Mouse (Mus musculus) liver, embryonic 16.5 days (tissue): ENCODE results near the gene Zfp423. TPM values are rescaled to one million over a fixed set of nuclear protein-coding genes. Genes with fewer than 3 reads are reported as not detected.

Experiments used
- ATAC-seq: fragments of 200-750 bp; cut with Nextera tagmentation; 2 replicates; pipeline ENCODE4 v1.8.0; 2017; ENCODE audit warnings: low read depth, mild to moderate bottlenecking, moderate number of reproducible peaks, moderate library complexity
- H3K27ac ChIP-seq: fragments of 300-500 bp; sonication (generic); 2 replicates; pipeline ENCODE4 v1.5.1; 2014; ENCODE audit warnings: mild to moderate bottlenecking, low read length
- H3K27me3 ChIP-seq: fragments of 300-500 bp; sonication (generic); 2 replicates; pipeline ENCODE4 v1.6.1; 2014; ENCODE audit warnings: low read depth, low read length, mixed read lengths; ENCODE audit not compliant: control insufficient read depth, insufficient read depth
- H3K36me3 ChIP-seq: fragments of 300-500 bp; sonication (generic); 2 replicates; pipeline ENCODE4 v1.6.1; 2014; ENCODE audit warnings: mild to moderate bottlenecking; ENCODE audit not compliant: control insufficient read depth, insufficient read depth
- H3K4me1 ChIP-seq: fragments of 300-500 bp; sonication (generic); 2 replicates; pipeline ENCODE4 v1.6.1; 2014; ENCODE audit warnings: low read depth, low read length, mixed read lengths; ENCODE audit not compliant: control insufficient read depth
- H3K4me2 ChIP-seq: fragments of 300-500 bp; sonication (generic); 2 replicates; pipeline ENCODE4 v1.6.1; 2014; ENCODE audit warnings: low read depth, low read length, mixed read lengths
- H3K4me3 ChIP-seq: fragments of 300-500 bp; sonication (generic); 2 replicates; pipeline ENCODE4 v1.5.1; 2014; ENCODE audit warnings: low read depth, mild to moderate bottlenecking, low read length
- H3K9ac ChIP-seq: fragments of 300-500 bp; sonication (generic); 2 replicates; pipeline ENCODE4 v1.6.1; 2014; ENCODE audit warnings: low read depth, low read length
- H3K9me3 ChIP-seq: fragments of 300-500 bp; sonication (generic); replicated peaks from 2 replicates; pipeline ENCODE4 v1.6.1; 2016; ENCODE audit warnings: low read length; ENCODE audit not compliant: control insufficient read depth
- WGBS: fragments of 180-500 bp; shearing (Covaris S2); extraction: QIAGEN DNeasy Blood & Tissue Kit; methylation state at CpG from one replicate; pipeline ENCODE4 v1.1.7; 2014; ENCODE audit not compliant: insufficient replicate concordance; 5-methylcytosine and 5-hydroxymethylcytosine counted together
- polyA plus RNA-seq: library from polyadenylated mRNA; unstranded; fragments of >200 nt; fragmentation: Nextera tagmentation; extraction: Ambion mirVana; gene quantifications from 2 replicates; pipeline ENCODE4 v1.2.1, GENCODE M21; 2015

Gene Zfp423
- polyA plus RNA-seq, 1 experiment from 2014 or later, result 0.46 TPM

- Histone ChIP-seq H3K4me3 (no peak overlapping the region), H3K9ac (no peak overlapping the region), H3K4me1 (no peaks in the 10 kb centered on the region), H3K27ac (no peak overlapping the region), H3K9me3 (no peaks in the 10 kb centered on the region), H3K4me2 (no peak overlapping the region), H3K27me3 (no peaks in the 10 kb centered on the region), H3K36me3 (no peaks in the 10 kb centered on the region)
- WGBS, result 67% methylated on average over 6 of the region's 6 CpGs
- ATAC-seq, result no peak
Measured at GRCm38 (mm10) chr8:87872356-87872930, 87.0 kb downstream of the Zfp423 start.

GRCm38 (mm10) chr8:87866586-87866985 is 92.8 kb downstream of the Zfp423 start:
- Histone ChIP-seq H3K36me3 (no peaks in the 10 kb centered on the region), H3K27ac (no peak overlapping the region), H3K4me1 (no peaks in the 10 kb centered on the region), H3K9me3 (no peaks in the 10 kb centered on the region), H3K4me3 (no peak overlapping the region), H3K4me2 (no peak overlapping the region), H3K27me3 (no peaks in the 10 kb centered on the region), H3K9ac (no peak overlapping the region)
- WGBS, result 56% methylated on average over 6 of the region's 6 CpGs
- no peak for ATAC-seq

- 44% methylated on average over 8 of the region's 8 CpGs for WGBS
- H3K36me3 ChIP-seq, result no peaks in the 10 kb centered on the region
Measured at GRCm38 (mm10) chr8:87864236-87864635, 95.2 kb downstream of the Zfp423 start.

GRCm38 (mm10) chr8:87863128-87863527 is 96.3 kb downstream of the Zfp423 start:
- no peak for ATAC-seq
- Histone ChIP-seq H3K9me3 (no peaks in the 10 kb centered on the region), H3K4me3 (no peak overlapping the region), H3K27me3 (no peaks in the 10 kb centered on the region), H3K4me1 (no peaks in the 10 kb centered on the region), H3K36me3 (no peaks in the 10 kb centered on the region), H3K27ac (no peak overlapping the region), H3K4me2 (no peak overlapping the region), H3K9ac (no peak overlapping the region)
- 63% methylated on average over 8 of the region's 8 CpGs for WGBS

More at GRCm38 (mm10) chr8:87864236-87864635, 95.2 kb downstream of the Zfp423 start:
- Histone ChIP-seq H3K4me2 (no peak overlapping the region), H3K9ac (no peak overlapping the region), H3K27ac (no peak overlapping the region), H3K27me3 (no peaks in the 10 kb centered on the region), H3K9me3 (no peaks in the 10 kb centered on the region), H3K4me1 (no peaks in the 10 kb centered on the region), H3K4me3 (no peak overlapping the region)
- ATAC-seq, result no peak

GRCm38 (mm10) chr8:87861718-87862117 is 97.7 kb downstream of the Zfp423 start:
- 32% methylated on average over 5 of the region's 5 CpGs for WGBS
- H3K4me1 ChIP-seq, result no peaks in the 10 kb centered on the region
- ATAC-seq, result no peak
- no peak overlapping the region for H3K4me2 ChIP-seq
- no peaks in the 10 kb centered on the region for H3K9me3 ChIP-seq
- no peak overlapping the region for H3K9ac ChIP-seq
- no peak overlapping the region for H3K4me3 ChIP-seq
- no peaks in the 10 kb centered on the region for H3K36me3 ChIP-seq
- no peak overlapping the region for H3K27ac ChIP-seq
- H3K27me3 ChIP-seq, result no peaks in the 10 kb centered on the region

- Histone ChIP-seq H3K4me2 (no peak overlapping the region), H3K4me3 (no peak overlapping the region), H3K36me3 (no peaks in the 10 kb centered on the region), H3K27me3 (no peaks in the 10 kb centered on the region), H3K4me1 (no peaks in the 10 kb centered on the region), H3K27ac (no peak overlapping the region), H3K9ac (no peak overlapping the region), H3K9me3 (no peaks in the 10 kb centered on the region)
- WGBS, result 67% methylated on average over 6 of the region's 6 CpGs
- no peak for ATAC-seq
Measured at GRCm38 (mm10) chr8:87860905-87861304, 98.5 kb downstream of the Zfp423 start.

GRCm38 (mm10) chr8:87851871-87852270 is 107.5 kb downstream of the Zfp423 start:
- 37% methylated on average over 3 of the region's 3 CpGs for WGBS
- Histone ChIP-seq H3K4me2 (no peak overlapping the region), H3K27ac (no peak overlapping the region), H3K9me3 (no peaks in the 10 kb centered on the region), H3K27me3 (no peaks in the 10 kb centered on the region), H3K9ac (no peak overlapping the region), H3K4me3 (no peak overlapping the region), H3K4me1 (no peaks in the 10 kb centered on the region), H3K36me3 (no peaks in the 10 kb centered on the region)
- ATAC-seq, result no peak

GRCm38 (mm10) chr8:87851380-87851779 is 108.0 kb downstream of the Zfp423 start:
- H3K4me3 ChIP-seq, result no peak overlapping the region
- H3K27me3 ChIP-seq, result no peaks in the 10 kb centered on the region
- no peaks in the 10 kb centered on the region for H3K36me3 ChIP-seq
- no peak overlapping the region for H3K9ac ChIP-seq
- no peak for ATAC-seq
- 59% methylated on average over 5 of the region's 5 CpGs for WGBS
- H3K4me1 ChIP-seq, result no peaks in the 10 kb centered on the region
- no peaks in the 10 kb centered on the region for H3K9me3 ChIP-seq
- H3K27ac ChIP-seq, result no peak overlapping the region
- H3K4me2 ChIP-seq, result no peak overlapping the region

- 61% methylated on average over 5 of the region's 5 CpGs for WGBS
- no peak for ATAC-seq
- Histone ChIP-seq H3K27me3 (no peaks in the 10 kb centered on the region), H3K27ac (no peak overlapping the region), H3K36me3 (no peaks in the 10 kb centered on the region), H3K9me3 (no peaks in the 10 kb centered on the region), H3K4me2 (no peak overlapping the region), H3K4me1 (no peaks in the 10 kb centered on the region), H3K4me3 (no peak overlapping the region), H3K9ac (no peak overlapping the region)
Measured at GRCm38 (mm10) chr8:87848836-87849235, 110.6 kb downstream of the Zfp423 start.
